Mouse (Mus musculus): ENCODE data around the gene Ets1. TPM values are rescaled to one million over a fixed set of nuclear protein-coding genes. Genes with fewer than 3 reads are reported as not detected.
A peak's percentile ranks its signal among the peaks of the same experiment; 100 is the strongest.

Gene Ets1
- polyA plus RNA-seq, 1 experiment = 34.5 TPM

GRCm38 (mm10) chr9:32660406-32660960 is 24.5 kb downstream of the Ets1 start:
- peaks cover 8% of the 10 kb centered on the region for H3K4me1 ChIP-seq (ENCODE audit: control insufficient read depth, insufficient read depth, low read length)
- TF ChIP-seq CTCF (IDR thresholded peaks at IDR 0.05; ENCODE audit: control insufficient read depth, insufficient read depth, low read length) (no peak), POLR2A (IDR thresholded peaks at IDR 0.05; ENCODE audit: borderline replicate concordance, control insufficient read depth, low read depth, low read length) (no peak)
- H3K4me3 ChIP-seq (replicated peaks; ENCODE audit: control insufficient read depth, low read depth, low read length) = no peak overlapping the region
- WGBS = 74% methylated on average over 2 of the region's 2 CpGs
- H3K27ac ChIP-seq (ENCODE audit: control insufficient read depth, insufficient read depth, low read depth, low read length, poor library complexity) = no peak overlapping the region

- TF ChIP-seq CTCF (IDR thresholded peaks at IDR 0.05; ENCODE audit: control insufficient read depth, insufficient read depth, low read length) (no peak), POLR2A (IDR thresholded peaks at IDR 0.05; ENCODE audit: borderline replicate concordance, control insufficient read depth, low read depth, low read length) (no peak)
- H3K4me1 ChIP-seq (ENCODE audit: control insufficient read depth, insufficient read depth, low read length) = peaks cover 8% of the 10 kb centered on the region
- no peak overlapping the region for H3K4me3 ChIP-seq (replicated peaks; ENCODE audit: control insufficient read depth, low read depth, low read length)
- WGBS = 74% methylated on average over 8 of the region's 8 CpGs
- peak overlapping the region; percentile 50; the same call in 1 of the 2 replicates for H3K27ac ChIP-seq (ENCODE audit: control insufficient read depth, insufficient read depth, low read depth, low read length, poor library complexity)
Observed at GRCm38 (mm10) chr9:32661071-32661470, 25.1 kb downstream of the Ets1 start.

GRCm38 (mm10) chr9:32661561-32661960 is 25.5 kb downstream of the Ets1 start:
- Histone ChIP-seq H3K4me3 (replicated peaks; ENCODE audit: control insufficient read depth, low read depth, low read length) (peak overlapping the region; percentile 0), H3K4me1 (ENCODE audit: control insufficient read depth, insufficient read depth, low read length) (peaks cover 8% of the 10 kb centered on the region), H3K27ac (ENCODE audit: control insufficient read depth, insufficient read depth, low read depth, low read length, poor library complexity) (peak overlapping the region; percentile 50; the same call in 1 of the 2 replicates)
- WGBS = 30% methylated on average over 4 of the region's 4 CpGs
- TF ChIP-seq CTCF (IDR thresholded peaks at IDR 0.05; ENCODE audit: control insufficient read depth, insufficient read depth, low read length) (no peak), POLR2A (IDR thresholded peaks at IDR 0.05; ENCODE audit: borderline replicate concordance, control insufficient read depth, low read depth, low read length) (no peak)

GRCm38 (mm10) chr9:32666611-32667517 is 30.8 kb downstream of the Ets1 start:
- Histone ChIP-seq H3K27ac (ENCODE audit: control insufficient read depth, insufficient read depth, low read depth, low read length, poor library complexity) (no peak overlapping the region), H3K4me3 (replicated peaks; ENCODE audit: control insufficient read depth, low read depth, low read length) (no peak overlapping the region), H3K4me1 (ENCODE audit: control insufficient read depth, insufficient read depth, low read length) (peaks cover 9% of the 10 kb centered on the region; the same call in 1 of the 2 replicates)
- TF ChIP-seq CTCF (IDR thresholded peaks at IDR 0.05; ENCODE audit: control insufficient read depth, insufficient read depth, low read length) (no peak), POLR2A (IDR thresholded peaks at IDR 0.05; ENCODE audit: borderline replicate concordance, control insufficient read depth, low read depth, low read length) (no peak)
- 51% methylated on average over 11 of the region's 11 CpGs for WGBS

GRCm38 (mm10) chr9:32667518-32667908 is 31.5 kb downstream of the Ets1 start:
- TF ChIP-seq CTCF (IDR thresholded peaks at IDR 0.05; ENCODE audit: control insufficient read depth, insufficient read depth, low read length) = no peak
- TF ChIP-seq POLR2A (IDR thresholded peaks at IDR 0.05; ENCODE audit: borderline replicate concordance, control insufficient read depth, low read depth, low read length) = no peak
- WGBS = 54% methylated on average over 7 of the region's 7 CpGs
- Histone ChIP-seq H3K4me3 (replicated peaks; ENCODE audit: control insufficient read depth, low read depth, low read length) (no peak overlapping the region), H3K4me1 (ENCODE audit: control insufficient read depth, insufficient read depth, low read length) (peaks cover 7% of the 10 kb centered on the region), H3K27ac (ENCODE audit: control insufficient read depth, insufficient read depth, low read depth, low read length, poor library complexity) (no peak overlapping the region)

GRCm38 (mm10) chr9:32668075-32668673 is 32.2 kb downstream of the Ets1 start:
- peaks cover 7% of the 10 kb centered on the region for H3K4me1 ChIP-seq (ENCODE audit: control insufficient read depth, insufficient read depth, low read length)
- peak overlapping the region; percentile 23; the same call in 1 of the 2 replicates for H3K27ac ChIP-seq (ENCODE audit: control insufficient read depth, insufficient read depth, low read depth, low read length, poor library complexity)
- WGBS = 23% methylated on average over 9 of the region's 9 CpGs
- TF ChIP-seq CTCF (IDR thresholded peaks at IDR 0.05; ENCODE audit: control insufficient read depth, insufficient read depth, low read length) (no peak), POLR2A (IDR thresholded peaks at IDR 0.05; ENCODE audit: borderline replicate concordance, control insufficient read depth, low read depth, low read length) (no peak)
- no peak overlapping the region for H3K4me3 ChIP-seq (replicated peaks; ENCODE audit: control insufficient read depth, low read depth, low read length)

GRCm38 (mm10) chr9:32669397-32669796 is 33.4 kb downstream of the Ets1 start:
- Histone ChIP-seq H3K4me1 (ENCODE audit: control insufficient read depth, insufficient read depth, low read length) (peaks cover 7% of the 10 kb centered on the region), H3K4me3 (replicated peaks; ENCODE audit: control insufficient read depth, low read depth, low read length) (no peak overlapping the region), H3K27ac (ENCODE audit: control insufficient read depth, insufficient read depth, low read depth, low read length, poor library complexity) (no peak overlapping the region)
- 84% methylated on average over 2 of the region's 2 CpGs for WGBS
- TF ChIP-seq CTCF (IDR thresholded peaks at IDR 0.05; ENCODE audit: control insufficient read depth, insufficient read depth, low read length) (no peak), POLR2A (IDR thresholded peaks at IDR 0.05; ENCODE audit: borderline replicate concordance, control insufficient read depth, low read depth, low read length) (no peak)

Data from bone marrow, adult 2 months (tissue).